ENCODE assay signal across 20 mouse cellular contexts in genomic region chr11:11891832-11892231, GRCm38 (mm10).
"Had no signal": no experiment of that assay in that cellular context is flagged by ENCODE, and none has a peak within 500 bp of the region (broad histone marks: within the 10 kb centered on the region; RNA-seq: fewer than 3 reads in every experiment).

No protein-coding gene starts in this region.

- H3K4me2 ChIP-seq: kidney, embryonic 15.5 days; limb, embryonic 13.5 days; liver, embryonic 12.5 days; liver, embryonic 15.5 days; midbrain, embryonic 13.5 days; neural tube, embryonic 13.5 days had no signal

- H3K36me3 ChIP-seq: kidney, embryonic 15.5 days; limb, embryonic 10.5 days; limb, embryonic 13.5 days; liver, embryonic 12.5 days; liver, embryonic 15.5 days; midbrain, embryonic 10.5 days; midbrain, embryonic 13.5 days; neural tube, embryonic 13.5 days had no signal

- ATAC-seq: liver, embryonic 12.5 days; midbrain, embryonic 16.5 days had no signal

- DNase-seq: kidney, adult 11 months; kidney, adult 8-10 months; kidney, postnatal 10 days; kidney, postnatal 36 days; liver; lung, adult 18-20 months; lung, postnatal 14 days; thymus, adult 18-20 months; thymus, postnatal 36 days had no signal

- H3K27me3 ChIP-seq: kidney, embryonic 15.5 days; limb, embryonic 13.5 days; liver, embryonic 12.5 days; liver, embryonic 15.5 days; megakaryocyte, embryonic 14.5 days; midbrain, embryonic 13.5 days; neural tube, embryonic 13.5 days had no signal

- H3K9ac ChIP-seq: kidney, embryonic 15.5 days; limb, embryonic 13.5 days; liver, embryonic 12.5 days; liver, embryonic 15.5 days; midbrain, embryonic 13.5 days; neural tube, embryonic 13.5 days had no signal

- H3K27ac ChIP-seq: kidney, embryonic 15.5 days; limb, embryonic 10.5 days; limb, embryonic 13.5 days; liver, embryonic 12.5 days; liver, embryonic 15.5 days; midbrain, embryonic 10.5 days; midbrain, embryonic 13.5 days; neural tube, embryonic 13.5 days had no signal

- H3K9me3 ChIP-seq: kidney, embryonic 15.5 days; limb, embryonic 10.5 days; limb, embryonic 13.5 days; liver, embryonic 12.5 days; liver, embryonic 15.5 days; megakaryocyte, embryonic 14.5 days; midbrain, embryonic 10.5 days; midbrain, embryonic 13.5 days; neural tube, embryonic 13.5 days had no signal

- H3K4me3 ChIP-seq: kidney, embryonic 15.5 days; limb, embryonic 10.5 days; limb, embryonic 13.5 days; liver, embryonic 12.5 days; liver, embryonic 15.5 days; midbrain, embryonic 10.5 days; midbrain, embryonic 13.5 days; myocyte; neural tube, embryonic 13.5 days had no signal
